Mouse (Mus musculus): ENCODE results near the gene Crb2. TPM values are rescaled to one million over a fixed set of nuclear protein-coding genes. Genes with fewer than 3 reads are reported as not detected.

Gene Crb2
- under 1 TPM in 1 of 2 experiments, not detected in 1; 0.04 TPM for total RNA-seq (2023)

DNA sequence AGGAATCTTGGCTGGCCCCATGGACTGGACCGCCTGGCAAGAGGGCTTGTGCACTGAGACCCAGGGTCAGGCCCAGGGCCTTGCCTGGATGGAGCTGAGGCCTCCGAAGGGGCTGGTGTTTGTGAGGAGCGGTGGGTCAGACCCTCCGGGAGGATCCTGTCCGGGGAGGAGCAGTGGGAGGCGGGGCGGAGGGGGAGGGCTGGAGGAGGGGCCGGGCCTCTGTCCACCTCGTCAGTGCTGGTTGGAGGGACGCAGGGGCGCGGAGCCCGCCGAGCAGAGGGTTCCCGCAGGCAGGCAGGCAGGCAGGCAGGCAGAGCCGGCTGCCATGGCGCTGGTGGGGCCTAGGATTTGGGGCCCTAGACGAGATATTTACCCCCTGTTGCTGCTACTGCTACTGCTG lies at the start of gene Crb2:
TSS of gene Crb2 (plus strand) at position 234 of the 400 bp plus-strand sequence.

Other genes starting within 250 kb of the Crb2 start
- 10 to 100 TPM; 17.2 to 17.4 TPM for gene Strbp, start 72.4 kb upstream of the Crb2 start, total RNA-seq (2023)